Mouse (Mus musculus) intestine, embryonic 16.5 days (tissue): ENCODE data around the gene Ppm1h. TPM values are rescaled to one million over a fixed set of nuclear protein-coding genes. Genes with fewer than 3 reads are reported as not detected.

Source experiments
- ATAC-seq: fragments of 200-750 bp; cut with Nextera tagmentation; 2 replicates; pipeline ENCODE4 v1.8.0; 2017; ENCODE audit warnings: moderate TSS enrichment, moderate library complexity
- H3K27ac ChIP-seq: fragments of 300-500 bp; sonication (generic); 2 replicates; pipeline ENCODE4 v1.5.1; 2014; ENCODE audit warnings: mild to moderate bottlenecking, low read length
- H3K27me3 ChIP-seq: fragments of 300-500 bp; sonication (generic); replicated peaks from 2 replicates; pipeline ENCODE4 v1.6.1; 2014; ENCODE audit warnings: low read length, control low read depth, mixed read lengths; ENCODE audit not compliant: control insufficient read depth, insufficient read depth
- H3K36me3 ChIP-seq: fragments of 300-500 bp; sonication (generic); 2 replicates; pipeline ENCODE4 v1.6.1; 2014; ENCODE audit warnings: low read length, control low read depth; ENCODE audit not compliant: control insufficient read depth, insufficient read depth
- H3K4me1 ChIP-seq: fragments of 300-500 bp; sonication (generic); 2 replicates; pipeline ENCODE4 v1.6.1; 2014; ENCODE audit warnings: low read length, control low read depth, mixed read lengths; ENCODE audit not compliant: control insufficient read depth, insufficient read depth
- H3K4me2 ChIP-seq: fragments of 300-500 bp; sonication (generic); 2 replicates; pipeline ENCODE4 v1.6.1; 2014; ENCODE audit warnings: low read depth, low read length, control low read depth
- H3K4me3 ChIP-seq: fragments of 300-500 bp; sonication (generic); 2 replicates; pipeline ENCODE4 v1.5.1; 2014; ENCODE audit warnings: mild to moderate bottlenecking, low read length
- H3K9ac ChIP-seq: fragments of 300-500 bp; sonication (generic); 2 replicates; pipeline ENCODE4 v1.6.1; 2014; ENCODE audit warnings: low read depth, low read length
- H3K9me3 ChIP-seq: fragments of 300-500 bp; sonication (generic); 2 replicates; pipeline ENCODE4 v1.6.1; 2016; ENCODE audit warnings: low read length, control low read depth; ENCODE audit not compliant: control insufficient read depth
- WGBS: fragments of 180-500 bp; shearing (Covaris S2); extraction: QIAGEN DNeasy Blood & Tissue Kit; methylation state at CpG from one replicate; pipeline ENCODE4 v1.1.7; 2014; 5-methylcytosine and 5-hydroxymethylcytosine counted together
- polyA plus RNA-seq: library from polyadenylated mRNA; unstranded; fragments of >200 nt; fragmentation: Nextera tagmentation; extraction: Ambion mirVana; gene quantifications from 2 replicates; pipeline ENCODE4 v1.2.1, GENCODE M21; 2015

Ppm1h gene
- polyA plus RNA-seq, 1 experiment from 2014 or later: 14.8 TPM

DNA sequence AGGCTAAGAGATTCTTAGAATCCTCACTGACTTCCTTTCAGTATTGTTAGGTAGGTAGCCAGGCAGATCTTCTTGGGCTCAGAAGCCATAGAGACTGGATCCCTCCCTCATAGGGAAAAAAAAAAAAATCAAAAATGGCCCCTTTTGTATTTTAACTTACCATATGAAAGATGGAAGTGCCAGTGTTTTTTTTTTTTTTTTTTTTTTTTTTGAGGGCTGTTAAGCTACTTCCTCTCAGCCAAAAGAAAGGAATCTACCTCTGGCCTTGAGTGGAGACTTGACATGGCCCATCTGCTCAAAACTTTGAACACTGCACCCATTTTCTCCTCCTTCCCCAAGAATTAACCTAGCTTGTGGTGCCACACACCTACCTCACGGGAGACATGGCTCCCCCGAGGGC lies 127.3 kb downstream of the Ppm1h start:
- Histone ChIP-seq H3K36me3 (no peaks in the 10 kb centered on the region), H3K4me3 (no peak overlapping the region), H3K9me3 (no peaks in the 10 kb centered on the region), H3K4me1 (peaks cover 9% of the 10 kb centered on the region; the same call in 1 of the 2 replicates), H3K4me2 (no peak overlapping the region), H3K27ac (no peak overlapping the region), H3K9ac (no peak overlapping the region), H3K27me3 (no peaks in the 10 kb centered on the region)
- 72% methylated on average over 2 of the region's 2 CpGs for WGBS
- ATAC-seq: no peak

DNA sequence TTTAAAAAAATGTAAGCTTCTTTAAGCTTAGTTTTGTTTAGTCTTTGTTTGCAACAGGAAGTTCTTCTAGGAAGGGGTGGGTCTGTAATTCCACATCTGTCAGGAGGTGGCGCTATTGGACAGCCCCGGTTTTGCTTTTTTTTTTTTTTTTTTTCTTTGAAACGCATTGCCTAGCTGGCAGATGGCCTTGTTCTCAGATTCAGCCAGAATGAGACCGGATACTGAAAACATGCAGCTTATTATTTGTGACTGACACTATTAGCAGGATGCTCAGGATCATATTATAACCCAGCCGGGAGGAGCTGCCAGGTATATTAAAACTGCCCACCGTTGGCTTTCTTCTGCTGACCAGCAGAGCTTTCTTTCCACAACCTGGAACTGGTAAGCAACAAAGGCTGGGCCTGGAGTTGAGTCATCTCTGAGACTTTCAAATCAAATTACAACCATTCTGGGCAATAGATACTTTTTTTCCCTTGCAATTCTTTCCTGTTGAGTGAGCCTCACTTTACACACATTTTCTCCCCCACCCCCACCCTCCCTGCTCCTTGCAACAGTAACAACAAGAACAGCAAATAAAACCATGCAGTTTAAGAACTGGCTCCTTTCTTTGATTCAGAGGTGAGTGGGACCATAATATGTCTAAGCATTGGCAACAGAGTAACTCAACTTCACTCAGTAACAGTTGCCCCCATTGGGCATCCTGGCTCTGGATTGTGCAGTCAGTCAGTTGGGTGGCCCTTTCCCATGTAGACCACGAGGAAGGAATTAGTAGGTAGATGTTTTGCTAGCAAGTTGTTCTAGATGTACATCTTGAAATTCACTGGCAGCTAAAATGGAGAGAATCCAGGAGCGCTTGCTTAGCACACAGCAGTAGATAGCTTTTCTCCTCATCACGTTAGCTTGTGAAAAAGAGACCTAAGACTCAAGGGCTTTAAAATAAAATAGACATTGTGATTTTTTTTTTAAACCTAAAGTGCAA lies 128.9 kb downstream of the Ppm1h start:
- ATAC-seq: peak; percentile 39; the same call in 1 of the 2 replicates
- Histone ChIP-seq H3K27me3 (no peaks in the 10 kb centered on the region), H3K36me3 (no peaks in the 10 kb centered on the region), H3K4me2 (no peak overlapping the region), H3K4me1 (peaks cover 9% of the 10 kb centered on the region; the same call in 1 of the 2 replicates), H3K9me3 (no peaks in the 10 kb centered on the region), H3K9ac (no peak overlapping the region), H3K27ac (no peak overlapping the region; the same call in 1 of the 2 replicates), H3K4me3 (no peak overlapping the region)
- 29% methylated on average over 9 of the region's 9 CpGs for WGBS

DNA sequence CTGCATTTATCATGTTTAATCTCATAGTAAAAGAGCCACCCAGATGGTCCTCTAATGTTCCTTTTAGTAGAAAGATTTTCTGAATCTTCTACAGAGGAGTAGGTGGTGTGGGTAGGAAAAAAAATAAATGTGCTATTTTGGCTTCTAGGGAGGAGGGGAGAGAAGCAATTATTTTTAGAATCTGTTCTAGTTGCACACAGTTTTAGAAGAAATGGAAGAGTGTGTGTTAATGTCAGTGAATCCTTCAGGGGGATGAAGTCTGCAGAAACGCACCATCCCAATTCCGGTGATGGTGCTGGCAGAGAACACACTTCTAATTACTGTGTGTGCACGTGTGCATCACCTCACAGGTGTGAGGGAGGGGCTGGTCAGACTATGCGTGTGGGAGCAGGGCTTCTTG lies 129.6 kb downstream of the Ppm1h start:
- ATAC-seq: no peak
- no peak overlapping the region for H3K9ac ChIP-seq
- no peaks in the 10 kb centered on the region for H3K9me3 ChIP-seq
- WGBS: 79% methylated on average over 4 of the region's 4 CpGs
- no peak overlapping the region for H3K4me2 ChIP-seq
- H3K27me3 ChIP-seq: no peaks in the 10 kb centered on the region
- peaks cover 4% of the 10 kb centered on the region; the same call in 1 of the 2 replicates for H3K4me1 ChIP-seq
- no peak overlapping the region for H3K4me3 ChIP-seq
- H3K27ac ChIP-seq: no peak overlapping the region
- no peaks in the 10 kb centered on the region for H3K36me3 ChIP-seq

DNA sequence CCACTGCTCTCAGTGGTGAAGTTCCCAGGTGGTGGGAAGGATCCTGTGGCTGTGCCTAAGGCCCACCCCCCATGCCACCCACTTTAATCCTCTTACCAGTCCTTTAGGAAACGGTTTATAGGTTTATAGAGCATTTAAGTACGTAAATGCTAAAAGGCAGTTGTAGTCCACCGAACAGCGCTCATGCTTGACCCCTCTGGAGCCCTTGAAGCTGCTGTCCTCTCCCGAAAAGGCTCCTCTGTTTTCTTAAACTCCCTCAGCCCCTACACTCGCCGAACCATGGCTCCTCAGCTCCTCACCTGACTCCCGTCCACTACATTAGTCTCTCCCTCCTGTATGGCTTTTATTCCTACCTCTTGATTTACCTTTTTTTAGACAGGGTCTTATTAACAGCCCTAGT lies 131.3 kb downstream of the Ppm1h start:
- no peak overlapping the region for H3K4me3 ChIP-seq
- no peaks in the 10 kb centered on the region for H3K9me3 ChIP-seq
- H3K36me3 ChIP-seq: no peaks in the 10 kb centered on the region
- no peaks in the 10 kb centered on the region for H3K27me3 ChIP-seq
- no peak for ATAC-seq
- no peak overlapping the region for H3K4me2 ChIP-seq
- H3K27ac ChIP-seq: no peak overlapping the region
- 73% methylated on average over 8 of the region's 8 CpGs for WGBS
- H3K9ac ChIP-seq: no peak overlapping the region
- peaks cover 4% of the 10 kb centered on the region; the same call in 1 of the 2 replicates for H3K4me1 ChIP-seq

DNA sequence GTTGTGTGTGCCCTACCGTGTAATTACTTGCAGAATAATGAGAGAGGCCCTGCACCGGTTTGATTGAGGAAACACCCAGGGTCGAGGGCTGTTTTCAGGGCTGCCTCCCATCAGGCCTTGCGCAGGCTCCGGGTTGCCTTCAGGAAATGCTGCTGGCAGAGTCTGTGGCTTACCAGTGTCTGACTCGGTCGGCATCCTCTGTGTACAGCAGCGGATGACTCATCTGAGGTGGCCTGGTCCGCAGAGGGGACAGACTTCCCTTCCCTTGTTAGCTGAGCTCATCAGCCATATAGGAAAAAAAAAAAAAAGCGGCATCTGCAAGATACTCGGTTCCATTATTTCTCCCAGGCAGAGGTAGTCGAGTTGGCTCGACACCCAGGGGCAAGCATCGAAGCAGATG lies 136.5 kb downstream of the Ppm1h start:
- H3K9ac ChIP-seq: no peak overlapping the region
- H3K4me1 ChIP-seq: no peaks in the 10 kb centered on the region
- no peak overlapping the region for H3K27ac ChIP-seq
- no peaks in the 10 kb centered on the region for H3K9me3 ChIP-seq
- ATAC-seq: peak; percentile 53
- no peak overlapping the region for H3K4me3 ChIP-seq
- 64% methylated on average over 14 of the region's 14 CpGs for WGBS
- H3K36me3 ChIP-seq: no peaks in the 10 kb centered on the region
- H3K4me2 ChIP-seq: no peak overlapping the region
- H3K27me3 ChIP-seq: no peaks in the 10 kb centered on the region

DNA sequence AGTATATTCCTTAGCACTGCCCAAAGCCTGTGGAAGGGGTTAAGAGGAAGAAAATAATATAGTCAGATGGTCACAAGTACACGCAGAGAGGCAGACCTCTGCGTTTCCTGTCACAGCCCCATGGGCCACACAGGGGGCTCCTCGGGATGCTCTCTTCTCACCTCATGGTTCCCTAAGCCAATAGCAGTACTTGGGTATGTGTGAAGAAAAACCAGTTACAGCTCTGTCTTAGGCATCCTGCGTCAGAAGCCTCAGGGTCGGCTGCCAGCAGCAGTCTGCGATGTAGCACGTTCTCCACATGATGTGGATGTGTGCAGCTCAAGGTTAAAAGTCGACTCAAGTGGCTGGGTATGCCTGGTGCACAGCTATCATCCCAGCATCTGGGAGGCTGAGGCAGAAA lies 139.2 kb downstream of the Ppm1h start:
- H3K36me3 ChIP-seq: no peaks in the 10 kb centered on the region
- H3K4me2 ChIP-seq: no peak overlapping the region
- 81% methylated on average over 8 of the region's 8 CpGs for WGBS
- no peak overlapping the region for H3K9ac ChIP-seq
- H3K27ac ChIP-seq: no peak overlapping the region
- H3K9me3 ChIP-seq: no peaks in the 10 kb centered on the region
- no peak overlapping the region for H3K4me3 ChIP-seq
- no peaks in the 10 kb centered on the region for H3K4me1 ChIP-seq
- H3K27me3 ChIP-seq: no peaks in the 10 kb centered on the region
- ATAC-seq: no peak

DNA sequence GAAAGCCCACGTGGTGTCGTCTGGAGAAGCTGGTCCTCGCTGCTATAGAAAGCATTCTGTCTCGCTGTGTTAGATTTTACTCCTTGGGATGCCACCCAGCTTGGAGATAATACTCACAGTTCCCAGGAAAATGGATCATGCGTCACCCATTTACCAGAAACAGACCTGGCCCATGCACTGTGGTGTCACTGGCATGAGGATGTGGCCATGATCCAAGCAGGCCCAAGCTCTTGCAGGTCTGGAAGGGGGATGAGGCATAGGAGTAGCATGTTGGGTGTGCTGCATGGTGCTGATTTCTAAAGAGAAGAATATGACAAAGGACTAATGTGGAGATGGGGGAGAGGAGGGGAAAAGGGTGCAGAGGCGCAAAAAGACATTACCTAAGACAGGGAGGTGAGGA lies 141.2 kb downstream of the Ppm1h start:
- no peaks in the 10 kb centered on the region for H3K4me1 ChIP-seq
- H3K9me3 ChIP-seq: no peaks in the 10 kb centered on the region
- ATAC-seq: no peak
- no peak overlapping the region for H3K4me2 ChIP-seq
- H3K27ac ChIP-seq: no peak overlapping the region
- no peak overlapping the region for H3K9ac ChIP-seq
- 97% methylated on average over 6 of the region's 6 CpGs for WGBS
- no peaks in the 10 kb centered on the region for H3K27me3 ChIP-seq
- H3K36me3 ChIP-seq: no peaks in the 10 kb centered on the region
- H3K4me3 ChIP-seq: no peak overlapping the region

DNA sequence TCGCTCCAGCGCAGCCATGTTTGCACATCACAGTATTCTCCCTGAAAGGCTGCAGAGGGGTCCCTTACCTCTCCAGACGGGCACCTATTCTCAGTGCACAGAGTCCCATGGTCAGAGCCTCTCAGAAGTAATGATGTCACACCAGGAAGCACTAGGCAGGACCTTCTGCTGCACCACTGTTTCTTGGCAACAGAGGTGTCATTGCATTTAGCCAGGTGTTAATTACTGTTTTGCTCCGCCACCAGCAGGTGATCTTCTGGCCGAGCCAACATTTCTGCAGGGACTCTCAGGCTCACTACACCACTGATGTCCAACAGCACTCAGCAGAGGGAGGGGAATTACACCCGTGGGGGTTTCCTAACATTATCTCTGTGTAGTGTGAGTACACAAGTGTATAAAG lies 143.0 kb downstream of the Ppm1h start:
- H3K4me1 ChIP-seq: no peaks in the 10 kb centered on the region
- no peaks in the 10 kb centered on the region for H3K36me3 ChIP-seq
- WGBS: 72% methylated on average over 6 of the region's 6 CpGs
- H3K9ac ChIP-seq: no peak overlapping the region
- H3K9me3 ChIP-seq: no peaks in the 10 kb centered on the region
- H3K4me3 ChIP-seq: no peak overlapping the region
- no peaks in the 10 kb centered on the region for H3K27me3 ChIP-seq
- ATAC-seq: 0 out of 2 replicates have a peak, but pooled peaks have one; percentile 21
- no peak overlapping the region for H3K4me2 ChIP-seq
- H3K27ac ChIP-seq: no peak overlapping the region

DNA sequence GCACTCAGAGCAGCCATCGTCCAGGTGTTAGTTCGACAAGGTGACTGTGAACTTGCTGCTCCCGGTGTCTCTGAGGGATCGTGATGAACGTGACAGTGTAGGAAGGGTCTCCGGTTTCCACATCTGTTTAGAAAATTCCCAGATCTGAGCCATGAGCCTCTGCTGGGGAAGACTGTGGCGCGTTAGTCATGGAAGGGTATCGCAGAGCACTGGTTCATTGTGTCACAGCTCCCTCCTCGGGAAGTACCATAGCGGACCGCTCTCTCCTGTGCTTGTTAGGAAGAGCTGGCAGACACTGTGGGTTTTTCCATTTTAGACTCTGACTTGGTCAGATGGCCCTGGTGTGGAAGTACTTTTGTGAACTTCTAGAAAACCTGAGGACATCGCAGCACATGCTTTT lies 145.1 kb downstream of the Ppm1h start:
- Histone ChIP-seq H3K36me3 (no peaks in the 10 kb centered on the region), H3K9ac (no peak overlapping the region), H3K4me1 (no peaks in the 10 kb centered on the region), H3K9me3 (no peaks in the 10 kb centered on the region), H3K27me3 (no peaks in the 10 kb centered on the region), H3K27ac (no peak overlapping the region), H3K4me2 (no peak overlapping the region), H3K4me3 (no peak overlapping the region)
- no peak for ATAC-seq
- 72% methylated on average over 13 of the region's 13 CpGs for WGBS
